Mouse (Mus musculus): ENCODE results near the gene Gopc. TPM values are rescaled to one million over a fixed set of nuclear protein-coding genes. Genes with fewer than 3 reads are reported as not detected.
A peak's percentile ranks its signal among the peaks of the same experiment; 100 is the strongest.

Gopc gene
- polyA plus RNA-seq, 1 experiment from 2014 or later = 18.4 TPM

GRCm38 (mm10) chr10:52415020-52415419 lies 33.1 kb upstream of the Gopc start:
- no peaks in the 10 kb centered on the region for H3K9me3 ChIP-seq
- H3K27me3 ChIP-seq (ENCODE audit: insufficient read depth, poor library complexity, severe bottlenecking) = no peaks in the 10 kb centered on the region
- no peaks in the 10 kb centered on the region for H3K36me3 ChIP-seq
- DNase-seq (ENCODE audit: low spot score) = no peak
- peaks cover 10% of the 10 kb centered on the region; the same call in 1 of the 2 replicates for H3K4me1 ChIP-seq
- no peak overlapping the region for H3K4me3 ChIP-seq
- H3K27ac ChIP-seq = no peak overlapping the region
- 78% methylated on average over 2 of the region's 2 CpGs for WGBS

DNA sequence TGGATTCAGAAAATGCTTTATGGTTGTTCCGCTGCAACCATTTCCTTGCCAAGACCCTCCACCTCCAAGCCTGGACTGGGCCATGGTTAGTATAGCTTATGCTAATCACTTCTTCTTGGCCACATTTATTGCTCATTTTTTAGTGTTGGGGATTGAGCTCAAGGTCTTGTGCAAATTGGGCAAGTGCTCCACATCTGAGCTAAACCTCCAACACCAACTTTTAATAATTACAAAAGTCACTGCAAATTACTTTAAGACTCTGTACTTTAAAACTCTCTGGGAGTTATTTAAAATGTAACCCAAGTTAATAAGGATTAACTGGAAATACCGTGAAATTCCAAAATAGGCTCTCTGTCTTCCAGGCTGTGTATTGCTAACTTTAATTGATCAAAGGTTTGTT lies 25.6 kb upstream of the Gopc start:
- H3K4me1 ChIP-seq = no peaks in the 10 kb centered on the region
- WGBS = 83% methylated on average over 2 of the region's 2 CpGs
- no peaks in the 10 kb centered on the region for H3K27me3 ChIP-seq (ENCODE audit: insufficient read depth, poor library complexity, severe bottlenecking)
- no peak overlapping the region for H3K27ac ChIP-seq
- no peak for DNase-seq (ENCODE audit: low spot score)
- H3K36me3 ChIP-seq = no peaks in the 10 kb centered on the region
- H3K4me3 ChIP-seq = no peak overlapping the region
- H3K9me3 ChIP-seq = no peaks in the 10 kb centered on the region

GRCm38 (mm10) chr10:52405160-52405559 lies 23.2 kb upstream of the Gopc start:
- Histone ChIP-seq H3K27ac (no peak overlapping the region), H3K27me3 (ENCODE audit: insufficient read depth, poor library complexity, severe bottlenecking) (no peaks in the 10 kb centered on the region), H3K36me3 (no peaks in the 10 kb centered on the region), H3K4me1 (no peaks in the 10 kb centered on the region), H3K4me3 (no peak overlapping the region), H3K9me3 (no peaks in the 10 kb centered on the region)
- WGBS = 86% methylated on average over 13 of the region's 13 CpGs
- no peak for DNase-seq (ENCODE audit: low spot score)

DNA sequence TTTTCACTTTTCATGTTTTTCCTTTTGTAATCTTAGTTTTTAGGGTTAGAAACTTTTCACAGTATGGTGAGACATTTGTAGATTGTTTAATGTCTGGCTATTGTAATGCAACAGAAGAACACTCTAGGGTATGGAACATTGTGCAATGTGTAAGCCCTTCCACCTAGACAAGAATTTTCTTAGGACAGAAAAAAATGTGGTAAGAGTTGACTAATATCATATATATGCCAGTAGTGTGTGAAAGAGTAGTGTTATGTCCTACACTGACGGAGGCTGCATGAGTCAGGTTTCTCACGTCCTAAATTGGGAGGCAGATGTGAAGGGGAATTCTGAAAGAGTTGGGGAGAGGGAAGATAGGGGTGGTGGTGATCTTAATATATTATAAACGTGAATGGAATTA lies 17.8 kb upstream of the Gopc start:
- 58% methylated on average over 3 of the region's 3 CpGs for WGBS
- no peak overlapping the region for H3K4me3 ChIP-seq
- H3K36me3 ChIP-seq = no peaks in the 10 kb centered on the region
- no peaks in the 10 kb centered on the region for H3K27me3 ChIP-seq (ENCODE audit: insufficient read depth, poor library complexity, severe bottlenecking)
- no peak for DNase-seq (ENCODE audit: low spot score)
- H3K4me1 ChIP-seq = no peaks in the 10 kb centered on the region
- no peaks in the 10 kb centered on the region for H3K9me3 ChIP-seq
- H3K27ac ChIP-seq = no peak overlapping the region

- H3K4me3 ChIP-seq = no peak overlapping the region
- H3K4me1 ChIP-seq = no peaks in the 10 kb centered on the region
- no peaks in the 10 kb centered on the region for H3K36me3 ChIP-seq
- WGBS = 75% methylated on average over 2 of the region's 2 CpGs
- DNase-seq (ENCODE audit: low spot score) = no peak
- no peak overlapping the region for H3K27ac ChIP-seq
- H3K9me3 ChIP-seq = no peaks in the 10 kb centered on the region
- H3K27me3 ChIP-seq (ENCODE audit: insufficient read depth, poor library complexity, severe bottlenecking) = no peaks in the 10 kb centered on the region
Observed at GRCm38 (mm10) chr10:52398715-52399114, 16.8 kb upstream of the Gopc start.

- no peaks in the 10 kb centered on the region for H3K4me1 ChIP-seq
- 86% methylated on average over 3 of the region's 3 CpGs for WGBS
Observed at GRCm38 (mm10) chr10:52396647-52397046, 14.7 kb upstream of the Gopc start.

DNA sequence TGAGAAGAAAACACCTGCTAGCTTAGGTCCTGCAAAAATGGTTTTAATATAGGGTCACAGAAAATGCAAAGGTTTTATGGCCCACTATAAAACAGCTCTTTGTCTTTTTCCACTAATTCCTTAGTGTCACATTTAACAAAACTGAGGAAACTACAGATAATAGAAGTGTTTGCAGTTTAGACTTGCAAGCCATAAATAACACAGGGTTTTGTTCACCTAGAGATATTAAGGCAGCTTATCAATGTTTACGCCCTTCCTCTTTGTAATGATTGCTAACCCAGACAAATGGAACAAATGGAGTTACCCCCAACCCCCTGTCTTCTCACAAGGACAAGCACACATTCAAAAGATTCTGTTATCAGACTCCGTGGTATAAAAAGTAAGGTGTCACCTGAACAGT lies 9.3 kb upstream of the Gopc start:
- no peaks in the 10 kb centered on the region for H3K9me3 ChIP-seq
- no peaks in the 10 kb centered on the region for H3K27me3 ChIP-seq (ENCODE audit: insufficient read depth, poor library complexity, severe bottlenecking)
- no peaks in the 10 kb centered on the region for H3K4me1 ChIP-seq
- H3K36me3 ChIP-seq = no peaks in the 10 kb centered on the region
- no peak for DNase-seq (ENCODE audit: low spot score)
- no peak overlapping the region for H3K27ac ChIP-seq
- H3K4me3 ChIP-seq = no peak overlapping the region
- 61% methylated on average over 2 of the region's 2 CpGs for WGBS

More at GRCm38 (mm10) chr10:52396647-52397046, 14.7 kb upstream of the Gopc start:
- Histone ChIP-seq H3K36me3 (no peaks in the 10 kb centered on the region), H3K27me3 (ENCODE audit: insufficient read depth, poor library complexity, severe bottlenecking) (no peaks in the 10 kb centered on the region), H3K9me3 (no peaks in the 10 kb centered on the region), H3K27ac (no peak overlapping the region), H3K4me3 (no peak overlapping the region)
- no peak for DNase-seq (ENCODE audit: low spot score)

- H3K27ac ChIP-seq = no peak overlapping the region
- no peak for DNase-seq (ENCODE audit: low spot score)
- WGBS = 74% methylated on average over 3 of the region's 3 CpGs
Observed at GRCm38 (mm10) chr10:52389438-52389837, 7.5 kb upstream of the Gopc start.

GRCm38 (mm10) chr10:52388922-52389430 lies 7.1 kb upstream of the Gopc start, which contains the start of gene Nepn:
Nepn (plus strand) TSS chr10:52388972.
- Histone ChIP-seq H3K4me1 (no peaks in the 10 kb centered on the region), H3K27ac (no peak within 1 kb of the TSS), H3K27me3 (ENCODE audit: insufficient read depth, poor library complexity, severe bottlenecking) (no peaks in the 10 kb centered on the region), H3K36me3 (no peaks in the 10 kb centered on the region), H3K9me3 (no peaks in the 10 kb centered on the region), H3K4me3 (no peak within 1 kb of the TSS)
- no peak for DNase-seq (ENCODE audit: low spot score)
- WGBS = 64% methylated on average over 5 of the region's 5 CpGs

More at GRCm38 (mm10) chr10:52389438-52389837, 7.5 kb upstream of the Gopc start:
- Histone ChIP-seq H3K27me3 (ENCODE audit: insufficient read depth, poor library complexity, severe bottlenecking) (no peaks in the 10 kb centered on the region), H3K9me3 (no peaks in the 10 kb centered on the region), H3K4me3 (no peak overlapping the region), H3K36me3 (no peaks in the 10 kb centered on the region), H3K4me1 (no peaks in the 10 kb centered on the region)

DNA sequence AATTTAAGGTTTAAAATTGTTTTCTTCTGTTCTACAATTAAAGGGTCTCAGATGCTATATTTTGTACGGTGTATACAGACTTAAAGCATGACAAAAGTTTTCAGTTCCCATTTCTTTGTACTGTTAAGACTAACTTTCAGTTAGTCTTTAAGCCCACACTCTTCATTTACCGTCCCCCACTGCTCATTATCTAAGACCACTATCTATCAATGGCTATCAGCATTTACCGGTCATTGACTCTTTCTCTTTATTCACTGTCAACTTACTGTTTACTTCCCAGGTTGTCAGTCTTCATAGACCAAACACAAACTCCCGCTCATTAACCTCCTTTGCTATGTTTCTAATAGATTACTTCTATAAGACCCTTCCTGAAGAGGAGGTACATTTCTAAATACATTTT lies 5.3 kb upstream of the Gopc start:
- H3K4me3 ChIP-seq = no peak overlapping the region
- no peaks in the 10 kb centered on the region for H3K27me3 ChIP-seq (ENCODE audit: insufficient read depth, poor library complexity, severe bottlenecking)
- no peak for DNase-seq (ENCODE audit: low spot score)
- peaks cover 6% of the 10 kb centered on the region; the same call in 1 of the 2 replicates for H3K4me1 ChIP-seq
- no peaks in the 10 kb centered on the region for H3K36me3 ChIP-seq
- 61% methylated on average over 4 of the region's 4 CpGs for WGBS
- no peaks in the 10 kb centered on the region for H3K9me3 ChIP-seq
- H3K27ac ChIP-seq = no peak overlapping the region

GRCm38 (mm10) chr10:52384823-52385610 lies 3.1 kb upstream of the Gopc start:
- 38% methylated on average over 8 of the region's 8 CpGs for WGBS
- DNase-seq (ENCODE audit: low spot score) = no peak

DNA sequence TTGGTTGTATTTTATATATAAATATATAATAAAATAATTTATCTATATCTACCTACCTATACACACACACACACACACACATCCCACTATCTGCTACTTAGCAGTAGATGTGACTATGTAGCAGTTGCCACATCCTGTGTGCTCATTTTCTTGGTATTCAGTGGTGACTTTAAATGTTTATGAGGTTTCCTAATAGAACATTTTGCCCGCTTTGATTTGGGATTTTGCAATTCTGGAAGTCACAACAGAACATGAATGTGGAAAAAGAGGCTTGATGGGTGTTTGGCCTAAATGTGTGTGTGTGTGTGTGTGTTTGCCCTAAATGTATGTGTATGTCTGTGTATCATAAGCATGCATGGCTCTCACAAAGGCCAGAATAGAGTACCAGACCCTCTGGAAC lies 1.6 kb upstream of the Gopc start:
- no peaks in the 10 kb centered on the region for H3K9me3 ChIP-seq
- WGBS = 98% methylated on average over 1 of the region's 1 CpGs
- no peak overlapping the region for H3K4me3 ChIP-seq
- no peaks in the 10 kb centered on the region for H3K27me3 ChIP-seq (ENCODE audit: insufficient read depth, poor library complexity, severe bottlenecking)
- DNase-seq (ENCODE audit: low spot score) = no peak
- no peaks in the 10 kb centered on the region for H3K36me3 ChIP-seq
- H3K27ac ChIP-seq = no peak overlapping the region
- H3K4me1 ChIP-seq = peaks cover 10% of the 10 kb centered on the region; the same call in 1 of the 2 replicates

More at GRCm38 (mm10) chr10:52384823-52385610, 3.1 kb upstream of the Gopc start:
- Histone ChIP-seq H3K4me3 (no peak overlapping the region), H3K27me3 (ENCODE audit: insufficient read depth, poor library complexity, severe bottlenecking) (no peaks in the 10 kb centered on the region), H3K4me1 (peaks cover 6% of the 10 kb centered on the region; the same call in 1 of the 2 replicates), H3K36me3 (no peaks in the 10 kb centered on the region), H3K27ac (no peak overlapping the region), H3K9me3 (no peaks in the 10 kb centered on the region)

GRCm38 (mm10) chr10:52383022-52383421 lies 1.1 kb upstream of the Gopc start:
- Histone ChIP-seq H3K4me1 (peaks cover 10% of the 10 kb centered on the region; the same call in 1 of the 2 replicates), H3K9me3 (no peaks in the 10 kb centered on the region), H3K36me3 (0 out of 2 replicates have a peak, but pooled peaks cover 1% of the 10 kb centered on the region), H3K27me3 (ENCODE audit: insufficient read depth, poor library complexity, severe bottlenecking) (no peaks in the 10 kb centered on the region), H3K4me3 (peak overlapping the region; percentile 93), H3K27ac (peak overlapping the region; percentile 97)
- no peak for DNase-seq (ENCODE audit: low spot score)
- WGBS = 83% methylated on average over 6 of the region's 6 CpGs
